Comparison of ENCODE assay signal across 19 mouse cellular contexts in the genomic region with DNA sequence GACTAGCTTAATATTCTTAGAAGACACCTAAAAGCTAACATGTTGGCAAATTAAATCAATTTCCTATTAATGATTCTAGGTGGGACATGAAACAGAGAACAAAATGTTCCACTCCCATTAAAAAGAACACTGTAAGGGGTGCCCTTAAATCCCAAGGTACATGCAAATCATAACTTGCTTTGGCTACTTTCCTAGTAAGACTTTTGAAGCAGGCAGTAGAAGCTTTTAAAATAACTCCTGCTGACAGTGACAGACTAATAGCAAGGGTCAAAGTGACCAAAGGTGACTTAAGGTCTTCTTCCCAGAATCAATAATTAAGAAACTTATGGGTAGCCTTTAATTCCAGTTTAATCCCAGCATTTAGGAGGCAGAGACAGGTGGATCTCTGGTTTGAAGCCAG.
"Had no signal": no experiment of that assay in that cellular context is flagged by ENCODE, and none has a peak within 500 bp of the region (broad histone marks: within the 10 kb centered on the region; RNA-seq: fewer than 3 reads in every experiment).

No protein-coding gene starts in this region.

- H3K36me3 ChIP-seq: intestine, embryonic 15.5 days; midbrain, embryonic 15.5 days; neural tube, embryonic 12.5 days; stomach, embryonic 15.5 days had no signal

- H3K9me3 ChIP-seq: intestine, embryonic 15.5 days; limb, embryonic 12.5 days; limb, embryonic 15.5 days; liver, embryonic 12.5 days; liver, embryonic 15.5 days; midbrain, embryonic 15.5 days; neural tube, embryonic 12.5 days; neural tube, embryonic 15.5 days; stomach, embryonic 15.5 days had no signal

- H3K4me2 ChIP-seq: intestine, embryonic 15.5 days; limb, embryonic 12.5 days; limb, embryonic 15.5 days; liver, embryonic 12.5 days; liver, embryonic 15.5 days; midbrain, embryonic 11.5 days; midbrain, embryonic 15.5 days; neural tube, embryonic 12.5 days; neural tube, embryonic 15.5 days; stomach, embryonic 15.5 days had no signal

- H3K4me1 ChIP-seq: limb, embryonic 12.5 days; limb, embryonic 15.5 days; midbrain, embryonic 15.5 days; neural tube, embryonic 12.5 days; neural tube, embryonic 15.5 days; stomach, embryonic 15.5 days had no signal

- H3K9ac ChIP-seq: intestine, embryonic 15.5 days; limb, embryonic 12.5 days; limb, embryonic 15.5 days; liver, embryonic 12.5 days; liver, embryonic 15.5 days; midbrain, embryonic 15.5 days; neural tube, embryonic 12.5 days; neural tube, embryonic 15.5 days; stomach, embryonic 15.5 days had no signal

- H3K27ac ChIP-seq: intestine, embryonic 15.5 days; limb, embryonic 12.5 days; limb, embryonic 15.5 days; liver, embryonic 12.5 days; liver, embryonic 15.5 days; midbrain, embryonic 15.5 days; neural tube, embryonic 12.5 days; neural tube, embryonic 15.5 days; stomach, embryonic 15.5 days had no signal

- H3K4me3 ChIP-seq: intestine, embryonic 15.5 days; limb, embryonic 12.5 days; limb, embryonic 15.5 days; liver, embryonic 12.5 days; liver, embryonic 15.5 days; midbrain, embryonic 15.5 days; neural tube, embryonic 12.5 days; neural tube, embryonic 15.5 days; stomach, embryonic 15.5 days had no signal

- DNase-seq: kidney, adult 11 months; kidney, postnatal 10 days; lung, adult 2 months; lung, postnatal 14 days; lung, postnatal 4 days; right cerebral cortex, adult 18-20 months; right cerebral cortex, postnatal 14 days; spleen, adult 18-20 months; thymus, adult 18-20 months had no signal

- H3K27me3 ChIP-seq: intestine, embryonic 15.5 days; limb, embryonic 12.5 days; limb, embryonic 15.5 days; liver, embryonic 12.5 days; liver, embryonic 15.5 days; midbrain, embryonic 15.5 days; neural tube, embryonic 12.5 days; neural tube, embryonic 15.5 days; stomach, embryonic 15.5 days had no signal

- ATAC-seq: intestine, embryonic 15.5 days; liver, embryonic 12.5 days; midbrain, embryonic 15.5 days had no signal
